Mouse (Mus musculus): ENCODE measurements around the gene Apeh.

Apeh gene

DNA sequence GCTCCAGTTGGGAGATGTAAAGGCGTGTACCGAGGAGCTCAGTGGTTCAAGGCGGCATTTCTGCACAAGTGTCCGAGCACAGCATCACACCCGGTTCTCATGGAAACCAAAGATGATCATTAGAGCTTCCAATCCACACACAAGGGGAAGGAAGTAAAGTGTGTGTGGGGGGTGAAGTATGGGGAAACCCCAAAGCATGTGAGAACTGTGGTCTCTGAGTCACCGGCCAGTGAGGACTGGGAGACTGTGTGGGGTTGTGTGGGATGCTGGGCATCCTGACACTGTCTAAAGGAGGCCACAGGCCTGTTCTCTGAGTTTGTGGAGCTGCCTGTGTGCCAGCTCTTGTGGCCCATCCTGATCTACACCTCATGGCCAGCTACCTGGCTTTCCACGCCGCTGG, 26.3 kb upstream of the Apeh start:
- DNase-seq (ENCODE audit: extremely low read depth, insufficient read length, low spot score), result peak; percentile 75

DNA sequence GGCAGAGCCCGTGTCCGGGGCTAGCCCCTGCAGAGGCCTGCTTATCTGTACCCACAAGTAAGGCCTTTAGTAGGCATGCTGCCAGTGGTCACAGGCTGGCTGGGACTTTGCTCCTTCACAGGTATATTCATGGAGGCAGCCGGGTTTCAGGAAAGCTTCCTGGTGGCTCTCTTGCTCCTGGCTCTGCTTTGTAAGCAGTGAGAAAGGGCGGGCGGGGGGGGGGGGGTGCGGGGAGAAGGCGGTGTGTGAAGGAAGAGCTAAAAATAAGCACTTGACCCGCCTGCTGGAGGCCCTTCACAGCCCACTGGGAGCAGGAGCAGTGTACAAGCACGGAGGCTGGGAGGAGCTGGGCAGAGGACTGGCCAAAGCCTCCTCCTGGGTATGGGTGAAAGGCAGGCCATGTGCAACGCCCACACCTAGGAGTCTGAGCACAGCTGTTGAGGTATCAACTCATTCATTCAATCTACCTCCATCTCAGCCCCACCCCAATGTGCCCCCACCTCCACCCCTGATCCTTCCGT, 25.5 kb upstream of the Apeh start:
- peak; percentile 77 for DNase-seq (ENCODE audit: extremely low read depth, insufficient read length, low spot score)

DNA sequence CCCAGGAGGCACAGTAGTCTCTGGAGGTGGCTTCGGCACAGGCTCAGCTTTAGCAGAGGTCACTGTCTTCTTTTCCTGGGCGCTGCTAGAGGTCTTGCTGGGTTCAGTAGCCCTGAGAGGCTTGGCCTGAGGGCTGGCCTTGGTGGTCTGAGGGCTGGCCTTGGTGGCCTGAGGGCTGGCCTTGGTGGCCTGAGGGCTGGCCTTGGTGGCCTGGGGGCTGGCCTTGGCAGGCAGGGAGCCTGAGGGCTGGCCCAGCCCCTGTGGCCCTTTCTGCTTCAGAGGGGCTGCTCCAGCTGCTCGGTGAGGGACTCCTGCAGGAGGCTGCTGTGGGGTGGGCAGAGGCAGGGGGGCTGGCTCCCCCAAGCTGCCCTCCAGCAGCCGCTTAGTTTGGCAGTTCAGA, 22.7 kb upstream of the Apeh start:
- DNase-seq (ENCODE audit: extremely low read depth, insufficient read length, low spot score), result no peak

DNA sequence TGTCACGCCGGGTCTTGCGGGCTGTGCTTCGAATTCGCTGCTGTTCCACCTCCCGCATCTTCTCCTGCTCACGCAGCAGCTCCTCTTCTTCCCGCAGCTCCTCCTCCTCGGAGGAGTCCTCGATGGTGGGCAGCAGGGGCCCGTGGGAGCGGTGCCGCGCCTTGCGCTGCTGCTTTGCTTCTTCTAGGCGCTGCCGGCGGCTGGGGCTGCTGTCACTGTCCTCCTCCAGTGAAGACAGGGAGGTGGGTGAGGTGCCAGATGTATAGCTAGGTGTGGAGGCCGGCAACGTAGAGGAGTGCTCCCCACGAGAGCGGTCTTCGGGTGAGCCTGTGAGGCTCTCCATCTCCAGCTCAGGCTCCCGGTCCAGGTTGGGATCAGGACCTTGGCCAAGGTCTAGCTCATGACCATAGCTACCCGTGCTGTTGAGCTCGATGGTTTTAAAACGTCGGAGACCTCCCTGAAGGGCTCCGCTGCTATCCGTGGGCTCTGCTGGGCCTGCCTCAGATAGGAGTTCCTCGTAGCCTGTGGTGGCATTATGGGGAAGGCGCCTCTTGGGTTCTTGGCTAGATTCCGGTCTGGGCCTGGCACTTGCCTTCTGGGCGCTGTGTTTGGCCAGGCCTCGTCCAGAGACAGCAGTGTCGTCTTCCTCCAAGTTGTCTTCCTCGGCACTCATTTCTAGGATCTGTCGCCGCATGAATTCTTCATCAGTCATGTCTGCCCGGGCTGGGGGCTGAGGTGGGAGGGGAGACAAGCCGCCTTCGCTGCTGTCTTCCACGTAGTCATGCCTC, 21.1 kb upstream of the Apeh start:
- no peak for DNase-seq (ENCODE audit: extremely low read depth, insufficient read length, low spot score)

DNA sequence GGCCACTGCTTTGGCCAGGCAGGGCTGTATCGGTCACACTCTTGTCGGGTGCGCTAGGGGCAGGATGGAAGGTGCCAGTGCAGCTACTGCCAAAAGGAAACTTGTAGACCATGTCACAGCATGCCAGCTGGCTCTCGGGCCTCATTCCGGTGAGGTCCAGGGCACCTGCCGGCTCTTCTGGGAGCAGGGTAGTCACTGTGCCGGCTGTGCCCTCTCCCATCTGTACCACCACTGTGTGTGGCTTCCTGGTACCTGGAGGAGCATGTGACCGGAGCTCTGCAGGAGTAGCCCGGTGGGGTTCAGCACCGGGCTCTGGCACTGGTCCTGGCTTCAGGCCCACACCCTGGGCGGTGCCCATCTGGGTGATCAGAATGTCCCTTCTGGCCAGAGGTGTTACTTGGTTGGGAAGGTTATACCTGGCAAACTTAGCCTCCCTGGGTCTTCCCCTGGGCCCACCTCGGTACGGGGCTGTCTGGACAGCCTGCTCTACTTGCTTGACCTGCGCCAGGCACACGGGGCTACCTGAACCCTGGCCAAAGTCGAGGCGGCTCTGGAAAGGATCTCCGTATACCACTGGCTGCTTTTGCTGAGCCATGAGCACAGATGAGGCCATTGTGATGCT, 18.4 kb upstream of the Apeh start:
- no peak for DNase-seq (ENCODE audit: extremely low read depth, insufficient read length, low spot score)

DNA sequence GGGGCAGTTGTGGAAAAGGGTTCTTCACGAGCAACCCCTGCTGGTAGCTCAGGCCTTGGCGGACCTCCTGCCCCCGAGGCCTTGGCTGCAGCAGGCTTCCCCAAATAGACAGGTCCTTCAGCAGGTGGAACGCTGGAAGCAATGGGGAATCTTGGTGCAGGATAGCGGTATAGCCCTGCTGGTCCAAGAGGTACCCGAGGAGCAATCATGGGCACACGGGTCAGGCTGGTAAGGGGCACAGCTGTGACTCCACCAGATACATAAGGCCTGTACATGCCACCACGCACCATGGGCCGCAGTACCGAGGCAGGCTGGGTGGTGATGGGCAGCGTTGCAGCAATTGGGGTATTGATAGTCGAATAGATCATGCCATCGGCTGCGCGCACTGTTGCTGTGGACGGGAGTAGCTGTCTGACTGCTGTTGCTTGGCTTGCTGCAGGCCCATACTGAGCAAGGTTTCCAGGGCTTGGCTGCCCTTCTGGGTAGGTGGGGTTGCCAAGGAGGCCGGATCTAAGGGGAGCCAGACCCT, 17.3 kb upstream of the Apeh start:
- no peak for DNase-seq (ENCODE audit: extremely low read depth, insufficient read length, low spot score)

DNA sequence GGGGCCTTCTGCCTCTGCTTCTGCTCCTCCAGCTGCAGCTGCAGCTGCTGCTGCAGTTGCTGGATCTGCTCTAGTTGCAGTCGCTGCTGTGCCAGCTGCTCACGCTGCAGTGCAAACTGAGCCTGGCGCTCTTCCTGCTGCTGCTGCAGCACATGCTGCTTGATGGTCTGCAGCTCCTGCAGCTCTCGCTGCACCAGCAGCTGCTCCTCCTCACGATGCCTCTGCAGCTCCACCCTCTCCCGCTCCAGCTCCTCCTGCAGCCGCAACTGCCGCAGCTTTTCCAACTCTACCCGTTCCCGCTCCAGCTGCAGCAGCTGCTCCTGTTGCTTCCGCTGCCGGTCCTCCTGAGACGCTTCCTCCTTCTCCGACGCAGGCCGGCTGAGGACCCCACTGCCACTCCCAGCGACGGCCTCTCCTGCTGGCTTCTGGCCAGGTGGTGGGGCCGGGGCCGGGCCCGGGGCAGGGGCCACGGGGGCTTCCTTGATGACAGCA, 16.7 kb upstream of the Apeh start:
- DNase-seq (ENCODE audit: extremely low read depth, insufficient read length, low spot score), result no peak

DNA sequence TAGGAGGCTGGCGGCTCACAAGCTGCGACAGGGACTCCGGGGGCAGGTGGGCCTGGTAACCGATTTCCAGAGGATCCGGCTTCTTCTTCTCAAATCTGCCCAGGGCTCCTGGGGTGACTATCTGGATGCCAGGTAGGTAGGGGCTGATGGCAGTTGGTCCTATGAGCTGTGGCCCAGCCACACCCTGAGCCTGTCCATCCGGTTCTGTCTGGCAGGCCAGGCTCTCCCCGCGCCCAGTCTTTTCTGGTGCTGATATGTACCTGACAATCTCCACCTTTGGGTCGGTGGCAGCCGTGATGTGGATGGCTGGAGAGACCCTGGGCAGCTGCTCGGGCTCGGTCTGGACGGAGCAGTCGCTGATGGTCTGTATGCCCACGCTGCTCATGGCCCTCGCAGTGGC, 15.8 kb upstream of the Apeh start:
- no peak for DNase-seq (ENCODE audit: extremely low read depth, insufficient read length, low spot score)

DNA sequence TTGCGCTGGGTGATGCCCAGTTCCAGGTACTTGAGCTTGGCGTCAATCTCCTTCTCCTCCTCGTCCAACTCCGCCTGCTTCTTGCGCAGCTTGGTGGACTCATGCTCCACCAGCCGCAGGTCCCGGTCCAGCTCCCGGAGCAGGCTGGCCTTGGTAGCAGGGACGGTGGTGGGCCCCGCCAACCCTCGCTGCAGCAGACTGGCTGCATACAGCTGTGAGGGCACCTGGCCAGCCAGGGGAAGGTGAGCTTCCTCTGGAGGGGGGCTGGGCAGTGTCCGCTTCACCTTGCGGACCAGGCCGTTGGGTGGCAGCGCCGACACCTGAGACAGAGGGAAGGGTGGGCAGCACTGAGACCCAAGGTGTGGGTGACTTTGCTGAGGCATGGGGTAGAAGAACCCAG, 13.5 kb upstream of the Apeh start:
- no peak for DNase-seq (ENCODE audit: extremely low read depth, insufficient read length, low spot score)

DNA sequence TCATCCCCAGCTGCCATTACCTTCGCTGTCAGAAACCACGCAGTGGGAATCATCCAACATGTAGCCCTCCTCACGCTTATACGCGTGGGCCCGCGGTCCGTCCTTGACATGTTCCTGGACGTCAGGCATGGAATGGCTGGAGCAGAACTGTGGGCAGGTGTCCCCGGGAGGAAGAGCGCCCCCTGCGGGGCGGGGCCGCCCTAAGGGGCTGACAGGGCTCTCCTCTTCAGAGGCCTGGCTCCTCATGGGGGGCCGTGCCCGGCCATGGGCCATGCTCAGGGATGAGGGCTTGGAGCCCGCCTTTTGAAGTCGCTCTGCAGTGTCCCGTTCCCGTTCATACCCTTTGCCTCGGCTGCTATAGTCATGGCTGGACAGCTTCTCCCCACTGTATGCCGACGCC, 11.7 kb upstream of the Apeh start:
- DNase-seq (ENCODE audit: extremely low read depth, insufficient read length, low spot score), result no peak

DNA sequence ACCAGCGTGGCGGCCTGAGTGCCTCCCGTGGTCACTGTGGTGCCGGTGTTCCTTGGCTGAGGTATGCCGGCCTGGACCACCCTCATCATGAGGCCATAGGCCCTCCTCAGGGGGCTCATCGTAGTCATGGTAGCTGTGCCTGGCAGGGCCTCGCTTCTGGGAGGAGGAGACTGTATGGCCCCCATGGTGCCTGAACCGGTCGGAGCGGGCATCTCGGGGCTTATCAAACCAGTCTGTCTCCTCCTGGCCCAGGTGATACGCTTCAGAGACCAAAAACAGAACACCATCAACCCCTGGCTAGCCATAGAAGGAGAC, 11.1 kb upstream of the Apeh start:
- DNase-seq (ENCODE audit: extremely low read depth, insufficient read length, low spot score), result no peak

DNA sequence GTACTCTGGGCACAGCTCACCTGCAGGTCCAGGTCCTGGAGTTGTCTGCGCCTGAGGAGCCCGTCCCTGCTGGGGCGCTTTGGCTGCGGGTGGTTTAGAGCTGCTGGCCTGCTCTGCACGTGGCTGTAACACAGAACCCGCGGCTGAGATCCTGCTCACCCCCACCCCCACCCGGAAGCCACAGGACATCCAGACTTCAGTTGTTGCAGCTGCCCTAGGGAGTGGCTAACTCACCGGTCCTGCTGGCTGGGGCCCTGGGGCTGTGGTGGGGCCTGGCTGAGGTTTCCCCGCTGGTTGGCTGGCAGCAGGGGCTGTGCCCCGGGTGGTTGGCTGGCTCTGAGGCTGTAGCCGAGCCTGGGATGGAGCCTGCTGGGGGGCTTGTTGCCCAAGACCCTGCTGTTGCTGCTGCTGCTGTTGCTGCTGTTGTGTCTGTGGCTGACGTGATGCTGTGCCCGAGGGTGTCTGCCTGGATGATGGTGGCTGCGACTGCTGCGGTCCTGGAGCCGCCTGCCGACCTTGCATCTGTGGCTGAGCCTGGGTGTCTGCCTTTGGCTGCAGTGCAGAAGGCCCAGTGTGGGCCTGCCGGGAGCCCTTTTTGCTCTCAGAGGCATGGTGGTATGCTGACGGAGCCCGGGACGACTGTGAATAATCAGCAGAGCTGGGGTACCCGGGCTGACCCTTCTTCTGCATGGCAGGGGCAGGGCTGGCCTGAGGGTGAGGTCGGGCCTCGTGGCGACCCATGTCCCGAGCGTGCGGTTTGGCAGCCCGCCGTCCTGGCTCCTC, 10.6 kb upstream of the Apeh start:
- DNase-seq (ENCODE audit: extremely low read depth, insufficient read length, low spot score), result peak; percentile 95

DNA sequence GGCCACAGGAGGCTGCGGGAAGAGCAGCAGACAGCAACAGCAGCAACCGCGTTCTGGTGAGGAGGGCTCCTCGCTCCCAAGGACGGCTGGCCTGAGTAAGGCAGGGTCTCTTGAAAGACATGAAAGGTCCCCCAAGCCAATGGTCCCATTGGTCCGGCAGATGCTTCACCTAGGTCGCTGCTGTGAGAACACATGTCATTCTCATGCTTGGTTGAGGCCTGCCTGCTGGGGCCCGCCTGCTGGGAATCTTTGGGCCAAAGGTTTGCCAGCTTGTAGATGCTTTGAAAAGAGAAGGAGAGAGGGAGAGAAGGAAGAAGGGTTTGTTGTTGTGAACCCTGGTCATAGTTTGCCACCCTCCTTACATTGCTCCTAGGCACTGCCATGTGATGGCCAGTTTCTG, 5.2 kb upstream of the Apeh start:
- DNase-seq (ENCODE audit: extremely low read depth, insufficient read length, low spot score), result no peak

DNA sequence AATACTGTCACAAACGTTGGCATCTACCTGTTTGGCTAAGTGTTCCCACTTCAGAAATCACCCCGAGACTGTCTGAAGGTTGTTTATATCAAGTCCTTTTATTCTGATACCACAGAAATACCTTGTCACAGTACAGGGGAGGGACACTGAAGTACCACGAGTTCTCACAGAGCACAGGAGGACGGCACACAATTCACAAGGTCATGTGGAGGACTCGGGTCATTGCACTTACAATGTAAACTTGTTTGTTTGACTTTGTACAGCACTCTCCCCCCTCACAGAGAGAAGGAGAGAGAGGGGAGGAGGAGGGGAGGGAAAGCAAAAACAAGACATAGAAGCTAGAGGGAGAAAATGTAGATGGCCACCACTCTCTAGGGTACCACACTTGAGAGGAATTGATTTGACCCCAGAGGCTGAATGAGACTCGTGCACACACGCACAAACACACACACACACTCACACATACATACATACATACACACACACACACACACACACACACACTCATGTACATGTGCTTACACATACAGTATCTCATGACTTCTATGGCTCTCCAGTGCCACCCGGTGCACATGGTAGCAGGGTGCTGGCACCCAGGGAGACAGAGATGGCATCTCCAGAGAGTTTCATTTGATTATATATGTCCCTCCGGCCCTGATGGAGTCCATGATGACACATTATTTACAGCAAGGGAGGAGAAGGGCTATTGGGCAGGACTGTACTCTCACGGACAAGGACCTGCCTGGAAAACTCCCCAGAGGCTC, 1.7 kb upstream of the Apeh start:
- no peak for DNase-seq (ENCODE audit: extremely low read depth, insufficient read length, low spot score)

DNA sequence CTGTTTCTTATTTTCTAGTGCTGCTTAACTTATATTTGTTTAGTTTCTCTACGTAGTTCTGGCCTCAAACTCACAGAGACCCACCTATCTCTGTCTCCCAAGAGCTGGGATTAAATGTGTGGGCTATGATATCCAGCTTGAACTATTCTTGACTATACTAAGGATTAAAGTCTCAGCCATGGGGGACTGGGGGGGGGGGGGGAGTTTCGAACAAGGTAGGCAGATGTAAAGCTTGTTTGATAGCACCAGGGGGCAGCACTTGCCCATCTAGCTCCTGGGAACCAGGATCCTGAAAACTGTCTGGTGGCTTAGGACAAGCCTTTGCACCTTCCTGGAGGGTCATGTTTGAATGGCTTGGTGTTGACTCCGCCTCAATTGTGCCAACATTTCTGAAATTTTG, 1.1 kb upstream of the Apeh start:
- no peak for DNase-seq (ENCODE audit: extremely low read depth, insufficient read length, low spot score)

DNA sequence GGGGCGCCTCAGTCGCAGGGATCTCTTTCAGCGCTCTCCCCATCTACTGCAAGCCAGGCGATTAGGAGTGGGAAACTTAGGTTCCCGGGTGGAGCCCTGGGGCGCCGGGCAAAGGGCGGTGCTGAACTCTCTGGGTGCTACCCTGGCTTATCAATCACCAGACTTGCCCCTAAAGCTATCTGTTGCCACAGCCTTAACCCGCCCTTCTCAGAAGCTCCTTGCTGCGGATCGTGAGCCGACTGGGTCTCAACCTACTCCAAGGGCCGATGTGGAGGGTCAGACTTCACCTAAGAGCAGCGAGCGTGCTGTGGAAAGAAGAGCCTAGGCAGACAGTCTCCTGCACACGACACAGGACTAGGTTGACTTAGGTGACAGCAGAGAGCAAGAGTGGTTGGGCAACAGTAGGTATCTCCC, 599 bp upstream of the Apeh start:
- no peak for DNase-seq (ENCODE audit: extremely low read depth, insufficient read length, low spot score)

DNA sequence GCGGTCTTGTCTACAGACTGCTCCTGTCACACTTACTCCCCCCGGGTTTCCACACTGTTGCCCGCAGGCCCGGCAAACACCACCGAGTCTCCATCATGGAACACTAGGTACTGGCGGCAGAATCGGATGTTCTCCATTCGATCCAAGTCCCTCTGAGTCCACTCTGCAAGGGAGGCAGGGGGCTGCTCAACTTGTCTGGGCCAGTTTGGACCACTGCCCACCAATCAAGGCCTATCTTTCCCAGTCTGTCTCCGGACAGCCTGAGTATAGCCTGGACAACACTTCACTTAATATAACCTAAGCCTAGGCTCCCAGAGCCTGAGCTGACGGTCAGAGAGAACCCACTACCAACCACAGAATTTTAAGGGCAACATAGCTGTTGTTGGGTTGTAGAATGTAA, 820 bp downstream of the Apeh start:
- DNase-seq (ENCODE audit: extremely low read depth, insufficient read length, low spot score), result no peak

DNA sequence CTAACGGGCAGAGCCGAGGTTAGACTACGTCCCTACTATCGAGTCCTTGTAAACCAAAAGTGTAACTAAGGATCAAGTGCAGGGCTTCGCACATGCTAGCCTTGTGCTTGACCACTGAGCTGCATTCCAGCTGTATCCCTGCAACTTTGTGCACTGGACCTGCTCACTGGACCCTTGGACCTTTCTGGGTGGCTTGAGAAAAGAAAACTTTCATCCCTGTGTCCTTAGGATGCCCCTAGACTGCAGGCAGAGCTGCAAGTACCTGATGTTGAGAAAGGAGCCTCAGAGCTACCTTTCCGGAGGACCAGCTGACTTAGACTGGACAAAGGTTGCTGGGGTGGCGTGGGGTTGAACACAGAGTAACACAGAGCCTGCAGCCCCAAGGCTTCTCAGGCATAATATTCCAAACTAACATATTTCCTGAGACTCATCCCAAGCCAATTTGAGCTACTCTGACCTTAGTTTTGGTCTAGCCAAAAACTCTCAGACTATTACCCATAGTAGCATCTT, 3.7 kb downstream of the Apeh start:
- no peak for DNase-seq (ENCODE audit: extremely low read depth, insufficient read length, low spot score)

DNA sequence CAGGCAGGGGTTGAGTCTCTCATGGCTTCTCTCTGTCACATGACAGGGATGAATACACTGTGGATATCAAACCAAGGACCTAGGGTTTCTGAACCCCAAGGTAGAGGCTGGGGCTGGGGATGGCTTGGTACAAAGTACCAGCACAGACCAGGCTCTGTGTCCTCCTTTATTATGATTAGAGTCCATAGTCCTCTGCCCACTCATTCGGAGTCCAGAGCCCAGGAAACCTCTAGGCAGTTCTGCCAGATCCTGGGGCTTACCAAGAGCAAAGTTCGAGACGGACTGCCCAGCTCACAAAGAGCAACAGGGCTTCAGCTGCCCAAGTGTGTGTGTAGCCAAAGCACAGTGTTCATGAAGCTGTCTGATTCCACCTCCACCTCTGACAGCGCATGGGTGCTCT, 9.1 kb downstream of the Apeh start:
- DNase-seq (ENCODE audit: extremely low read depth, insufficient read length, low spot score), result no peak

DNA sequence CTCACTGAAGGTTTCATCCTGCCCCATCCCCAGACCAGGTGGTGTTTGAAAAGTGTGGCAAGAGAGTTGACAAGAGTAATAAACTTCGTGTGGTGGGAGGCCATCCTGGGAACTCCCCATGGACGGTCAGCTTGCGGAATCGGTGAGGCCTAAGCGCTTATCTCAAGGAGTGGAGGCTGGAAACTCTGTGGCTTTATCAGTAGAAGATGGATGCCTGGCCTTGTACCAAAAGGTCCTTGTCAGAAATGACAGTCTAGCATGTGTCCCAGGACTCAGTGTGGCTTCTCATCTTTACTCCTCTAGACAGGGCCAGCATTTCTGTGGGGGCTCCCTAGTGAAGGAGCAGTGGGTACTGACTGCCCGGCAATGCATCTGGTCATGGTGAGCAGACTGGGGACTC, 10.8 kb downstream of the Apeh start:
- DNase-seq (ENCODE audit: extremely low read depth, insufficient read length, low spot score), result no peak

Data from 3134 (cell line).